Mouse (Mus musculus) liver, embryonic 12.5 days (tissue): ENCODE results near the gene Krt222. TPM values are rescaled to one million over a fixed set of nuclear protein-coding genes. Genes with fewer than 3 reads are reported as not detected.
"Not testable (repeated sequence)": the region's sequence is repeated elsewhere in the genome, so short reads cannot be mapped to it uniquely, and the experiment has no call there.

ENCODE experiments used
- ATAC-seq: fragments of 200-750 bp; cut with Nextera tagmentation; 2 replicates; pipeline ENCODE4 v1.8.0; 2017; ENCODE audit warnings: moderate number of reproducible peaks, mild to moderate bottlenecking, moderate library complexity
- H3K27ac ChIP-seq: fragments of 300-500 bp; sonication (generic); 2 replicates; pipeline ENCODE4 v1.5.1; 2016; ENCODE audit warnings: mild to moderate bottlenecking
- H3K27me3 ChIP-seq: fragments of 300-500 bp; sonication (generic); replicated peaks from 2 replicates; pipeline ENCODE4 v1.6.1; 2016; ENCODE audit warnings: mild to moderate bottlenecking, moderate library complexity
- H3K36me3 ChIP-seq: fragments of 300-500 bp; sonication (generic); 2 replicates; pipeline ENCODE4 v1.6.1; 2016; ENCODE audit warnings: mild to moderate bottlenecking, moderate library complexity
- H3K4me1 ChIP-seq: fragments of 300-500 bp; sonication (generic); 2 replicates; pipeline ENCODE4 v1.6.1; 2016
- H3K4me2 ChIP-seq: fragments of 300-500 bp; sonication (generic); 2 replicates; pipeline ENCODE4 v1.6.1; 2016; ENCODE audit warnings: mild to moderate bottlenecking, moderate library complexity
- H3K4me3 ChIP-seq: fragments of 300-500 bp; sonication (generic); 2 replicates; pipeline ENCODE4 v1.5.1; 2016; ENCODE audit warnings: mild to moderate bottlenecking, moderate library complexity
- H3K9ac ChIP-seq: fragments of 300-500 bp; sonication (generic); 2 replicates; pipeline ENCODE4 v1.6.1; 2016; ENCODE audit warnings: mild to moderate bottlenecking, moderate library complexity
- H3K9me3 ChIP-seq: fragments of 300-500 bp; sonication (generic); replicated peaks from 2 replicates; pipeline ENCODE4 v1.6.1; 2016; ENCODE audit warnings: mild to moderate bottlenecking, moderate library complexity
- WGBS: fragments of 180-500 bp; shearing (Covaris S2); methylation state at CpG from one replicate; pipeline ENCODE4 v1.1.7; 2016; ENCODE audit not compliant: insufficient replicate concordance; 5-methylcytosine and 5-hydroxymethylcytosine counted together
- polyA plus RNA-seq: library from polyadenylated mRNA; unstranded; fragments of >200 nt; fragmentation: Nextera tagmentation; extraction: Ambion mirVana; gene quantifications from 2 replicates; pipeline ENCODE4 v1.2.1, GENCODE M21; 2016

The Krt222 gene
- polyA plus RNA-seq, 1 experiment from 2014 or later: 0.04 TPM

DNA sequence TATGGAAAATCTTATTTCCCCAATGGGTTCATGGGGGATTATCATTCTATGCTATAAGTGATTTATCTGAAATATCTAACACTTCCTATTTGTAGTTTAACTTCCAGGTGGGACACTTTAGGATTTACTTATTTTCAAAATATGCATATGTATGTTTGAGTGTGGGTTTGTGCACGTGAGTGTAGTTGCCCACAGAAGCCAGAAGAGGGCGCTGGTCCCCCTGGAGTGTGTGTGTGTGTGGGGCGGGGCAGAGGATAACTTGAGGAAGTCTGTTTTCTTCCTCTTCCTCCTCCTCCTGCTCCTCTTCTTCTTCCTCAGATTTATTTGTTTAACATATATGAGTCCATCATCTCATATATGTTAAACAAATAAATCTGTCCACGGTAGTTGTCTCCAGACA lies 12.3 kb upstream of the Krt222 start:
- ATAC-seq: no peak
- H3K4me2 ChIP-seq: no peak overlapping the region
- no peak overlapping the region for H3K4me3 ChIP-seq
- H3K27ac ChIP-seq: no peak overlapping the region
- 51% methylated on average over 4 of the region's 4 CpGs for WGBS
- H3K9me3 ChIP-seq: no peaks in the 10 kb centered on the region
- H3K27me3 ChIP-seq: no peaks in the 10 kb centered on the region
- no peak overlapping the region for H3K9ac ChIP-seq
- no peaks in the 10 kb centered on the region for H3K36me3 ChIP-seq
- no peaks in the 10 kb centered on the region for H3K4me1 ChIP-seq

DNA sequence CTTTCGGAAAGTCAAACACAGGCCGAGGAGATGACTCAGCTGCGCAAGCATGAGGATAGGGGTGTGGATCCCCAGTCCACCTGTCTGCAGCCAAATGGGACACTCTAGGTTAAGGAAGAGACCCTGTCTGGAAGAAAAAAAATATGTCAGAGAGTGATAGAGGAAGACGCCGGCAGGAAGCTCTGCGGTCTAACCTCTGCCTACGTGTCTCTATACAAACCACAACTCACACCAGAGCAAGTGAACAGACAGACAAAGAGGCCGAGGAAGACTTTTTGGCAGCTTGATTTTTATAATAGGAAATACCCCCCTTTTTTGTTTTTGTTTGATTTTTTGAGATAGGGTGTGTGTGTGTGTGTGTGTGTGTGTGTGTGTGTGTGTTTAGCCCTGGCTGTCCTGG lies 11.4 kb upstream of the Krt222 start:
- no peak overlapping the region for H3K4me2 ChIP-seq
- no peaks in the 10 kb centered on the region for H3K4me1 ChIP-seq
- H3K9ac ChIP-seq: no peak overlapping the region
- no peaks in the 10 kb centered on the region for H3K9me3 ChIP-seq
- H3K27me3 ChIP-seq: no peaks in the 10 kb centered on the region
- H3K4me3 ChIP-seq: no peak overlapping the region
- 66% methylated on average over 8 of the region's 8 CpGs for WGBS
- no peak overlapping the region for H3K27ac ChIP-seq
- no peaks in the 10 kb centered on the region for H3K36me3 ChIP-seq
- no peak for ATAC-seq

DNA sequence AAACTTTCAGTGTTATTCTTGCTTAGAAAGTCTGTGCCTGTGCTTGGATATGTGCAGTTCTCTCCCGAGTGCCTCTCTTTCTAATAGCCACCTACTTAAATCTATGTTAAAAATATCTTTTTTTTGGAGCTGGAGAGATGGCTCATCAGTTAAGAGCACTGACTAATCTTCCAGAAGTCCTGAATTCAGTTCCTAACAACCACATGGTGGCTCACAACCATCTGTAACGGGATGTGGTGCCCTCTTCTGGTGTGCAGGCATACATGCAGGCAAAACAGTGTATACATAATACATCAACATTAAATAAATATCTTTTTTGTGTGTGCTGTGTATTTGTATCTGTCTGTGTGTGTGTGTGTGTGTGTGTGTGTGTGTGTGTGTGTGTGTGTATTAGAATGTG lies 10.0 kb upstream of the Krt222 start:
- no peak overlapping the region for H3K4me3 ChIP-seq
- H3K4me1 ChIP-seq: no peaks in the 10 kb centered on the region
- H3K4me2 ChIP-seq: no peak overlapping the region
- H3K9ac ChIP-seq: no peak overlapping the region
- H3K27ac ChIP-seq: no peak overlapping the region
- no peaks in the 10 kb centered on the region for H3K27me3 ChIP-seq
- no peaks in the 10 kb centered on the region for H3K36me3 ChIP-seq
- no peak for ATAC-seq
- WGBS: 43% methylated on average over 2 of the region's 2 CpGs
- H3K9me3 ChIP-seq: no peaks in the 10 kb centered on the region

DNA sequence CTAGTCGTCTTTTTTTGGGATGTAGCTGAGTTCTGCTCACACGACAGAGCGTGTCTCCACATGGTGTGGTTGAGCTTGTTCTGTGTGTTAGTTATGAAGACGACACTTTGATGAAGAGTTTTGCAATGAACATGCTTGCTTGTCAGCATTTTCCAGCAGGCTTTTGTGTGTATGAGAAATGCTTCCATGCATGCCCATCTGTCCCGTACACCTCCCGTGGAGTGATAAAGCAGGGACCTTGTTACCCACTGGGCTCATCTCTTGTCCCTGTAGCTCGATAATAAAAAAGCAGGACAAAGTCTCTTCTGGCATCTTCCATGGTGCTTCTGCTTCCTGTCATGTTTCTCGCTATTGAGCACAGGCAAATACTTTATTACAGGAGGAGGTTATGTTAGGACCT lies 8.8 kb upstream of the Krt222 start:
- no peak overlapping the region for H3K4me3 ChIP-seq
- WGBS: 71% methylated on average over 8 of the region's 8 CpGs
- no peak overlapping the region for H3K4me2 ChIP-seq
- H3K9ac ChIP-seq: no peak overlapping the region
- ATAC-seq: no peak
- no peaks in the 10 kb centered on the region for H3K9me3 ChIP-seq
- no peaks in the 10 kb centered on the region for H3K27me3 ChIP-seq
- H3K27ac ChIP-seq: no peak overlapping the region
- no peaks in the 10 kb centered on the region for H3K36me3 ChIP-seq
- H3K4me1 ChIP-seq: no peaks in the 10 kb centered on the region

DNA sequence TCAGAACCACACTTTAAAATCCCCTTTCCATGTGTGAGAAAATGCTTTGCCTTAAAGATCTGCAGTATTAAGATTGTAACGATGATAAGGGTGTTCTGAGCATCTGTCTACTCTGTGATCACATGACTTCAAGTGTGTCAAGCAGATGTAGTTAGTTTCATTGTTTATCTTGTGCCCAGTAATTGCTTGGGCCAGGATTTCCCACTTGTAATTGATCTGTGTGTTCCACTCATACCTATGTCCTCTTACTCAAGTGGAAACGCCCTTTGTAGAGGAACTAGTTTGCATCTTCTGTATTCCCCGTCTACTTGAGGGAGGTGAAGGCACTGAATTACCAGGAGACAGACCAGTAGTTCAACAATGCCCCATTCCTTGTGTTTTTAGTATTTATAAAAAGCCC lies 6.8 kb upstream of the Krt222 start:
- Histone ChIP-seq H3K27ac (no peak overlapping the region), H3K27me3 (no peaks in the 10 kb centered on the region), H3K4me1 (no peaks in the 10 kb centered on the region), H3K36me3 (no peaks in the 10 kb centered on the region), H3K9ac (no peak overlapping the region), H3K9me3 (no peaks in the 10 kb centered on the region), H3K4me3 (no peak overlapping the region), H3K4me2 (no peak overlapping the region)
- 45% methylated on average over 3 of the region's 3 CpGs for WGBS
- ATAC-seq: no peak

DNA sequence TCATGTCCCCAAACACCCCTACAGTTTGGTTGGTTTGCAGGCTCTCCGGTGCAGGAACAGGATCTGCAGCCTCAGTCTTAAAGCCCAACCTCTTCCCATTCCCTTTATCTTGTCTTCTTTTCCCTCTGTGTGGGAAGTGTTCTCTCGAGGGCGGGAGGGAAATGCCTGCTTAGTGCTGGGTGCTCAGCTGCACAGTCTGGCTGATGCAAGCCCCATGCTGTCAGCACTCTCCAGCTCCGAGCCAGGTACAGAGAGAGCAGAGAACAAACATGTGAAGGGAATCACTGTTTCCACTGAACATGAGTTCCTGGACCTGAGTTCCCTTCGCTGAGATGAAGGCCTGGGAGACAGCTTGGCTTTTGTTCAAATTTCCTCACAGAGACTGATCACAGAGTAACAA lies 6.4 kb upstream of the Krt222 start:
- no peak overlapping the region for H3K4me2 ChIP-seq
- no peak for ATAC-seq
- no peak overlapping the region for H3K4me3 ChIP-seq
- H3K4me1 ChIP-seq: no peaks in the 10 kb centered on the region
- 0 out of 2 replicates have a peak, but pooled peaks cover 3% of the 10 kb centered on the region for H3K27me3 ChIP-seq
- no peaks in the 10 kb centered on the region for H3K36me3 ChIP-seq
- no peak overlapping the region for H3K27ac ChIP-seq
- no peaks in the 10 kb centered on the region for H3K9me3 ChIP-seq
- 44% methylated on average over 5 of the region's 5 CpGs for WGBS
- H3K9ac ChIP-seq: no peak overlapping the region

DNA sequence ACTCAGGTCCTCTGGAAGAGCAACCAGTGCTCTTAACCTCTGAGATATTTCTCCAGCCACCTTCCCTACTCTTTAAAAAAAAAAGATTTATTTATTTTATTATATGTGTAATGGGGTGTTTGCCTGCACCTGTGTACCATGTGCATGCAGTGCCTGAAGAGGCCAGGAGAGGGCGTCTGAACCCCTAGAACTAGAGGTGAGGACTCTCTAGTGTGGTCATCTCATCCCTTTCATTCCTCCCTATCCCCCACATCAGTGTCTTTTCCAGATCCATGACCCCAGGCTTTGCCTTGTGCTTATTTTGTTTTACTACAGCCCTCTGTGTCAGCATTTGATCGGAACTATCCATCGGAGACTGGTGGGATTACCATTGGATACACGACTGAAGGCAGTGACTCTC lies 5.2 kb upstream of the Krt222 start:
- H3K4me1 ChIP-seq: no peaks in the 10 kb centered on the region
- H3K27ac ChIP-seq: no peak overlapping the region
- no peak for ATAC-seq
- no peaks in the 10 kb centered on the region for H3K9me3 ChIP-seq
- H3K4me2 ChIP-seq: no peak overlapping the region
- WGBS: 57% methylated on average over 4 of the region's 4 CpGs
- no peak overlapping the region for H3K9ac ChIP-seq
- H3K4me3 ChIP-seq: no peak overlapping the region
- H3K27me3 ChIP-seq: peaks cover 6% of the 10 kb centered on the region
- H3K36me3 ChIP-seq: no peaks in the 10 kb centered on the region

DNA sequence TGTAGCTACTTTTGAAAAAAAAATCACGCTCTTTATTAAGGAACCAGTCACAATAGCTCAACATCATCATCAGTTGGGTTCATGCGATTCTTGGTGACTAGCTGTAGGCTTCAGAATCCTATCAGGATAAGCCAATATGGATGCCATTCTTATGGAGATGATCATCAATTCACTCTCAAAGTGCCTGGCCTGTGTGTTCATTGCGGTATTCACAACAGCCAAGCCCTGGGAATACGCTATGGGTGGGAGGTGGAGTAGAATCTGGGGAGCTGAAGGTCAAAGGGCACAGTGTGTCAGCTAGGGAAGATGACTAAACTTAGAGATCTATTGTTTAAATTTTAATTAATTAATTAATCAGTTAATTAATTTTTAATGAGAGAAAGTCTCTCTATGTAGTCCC lies 4.0 kb upstream of the Krt222 start:
- Histone ChIP-seq H3K27me3 (peaks cover 11% of the 10 kb centered on the region), H3K9me3 (no peaks in the 10 kb centered on the region), H3K9ac (no peak overlapping the region), H3K4me1 (no peaks in the 10 kb centered on the region), H3K4me2 (no peak overlapping the region), H3K27ac (no peak overlapping the region), H3K36me3 (no peaks in the 10 kb centered on the region), H3K4me3 (no peak overlapping the region)
- ATAC-seq: no peak
- 77% methylated on average over 4 of the region's 4 CpGs for WGBS

DNA sequence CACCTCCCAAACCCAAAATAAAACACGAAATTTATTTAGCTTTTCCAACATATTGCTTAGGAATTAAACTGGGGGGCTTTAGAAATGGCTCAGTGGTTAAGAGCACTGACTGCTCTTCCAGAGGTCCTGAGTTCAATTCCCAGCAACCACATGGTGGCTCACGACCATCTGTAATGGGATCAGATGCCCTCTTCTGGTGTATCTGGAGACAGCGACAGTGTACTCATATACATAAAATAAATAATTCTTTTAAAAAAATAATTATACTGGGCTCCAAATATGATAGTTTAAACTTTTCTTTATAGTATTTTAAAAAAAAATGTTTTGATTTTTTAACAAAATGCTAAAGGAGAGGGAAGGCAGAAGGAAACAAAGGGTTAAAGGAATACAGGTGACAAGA lies 634 bp upstream of the Krt222 start:
- not testable (repeated sequence) for H3K4me2 ChIP-seq, H3K4me3 ChIP-seq, H3K27ac ChIP-seq, ATAC-seq, H3K36me3 ChIP-seq, H3K9ac ChIP-seq, H3K4me1 ChIP-seq, H3K9me3 ChIP-seq
- peaks cover 11% of the 10 kb centered on the region for H3K27me3 ChIP-seq
- 49% methylated on average over 3 of the region's 3 CpGs for WGBS

DNA sequence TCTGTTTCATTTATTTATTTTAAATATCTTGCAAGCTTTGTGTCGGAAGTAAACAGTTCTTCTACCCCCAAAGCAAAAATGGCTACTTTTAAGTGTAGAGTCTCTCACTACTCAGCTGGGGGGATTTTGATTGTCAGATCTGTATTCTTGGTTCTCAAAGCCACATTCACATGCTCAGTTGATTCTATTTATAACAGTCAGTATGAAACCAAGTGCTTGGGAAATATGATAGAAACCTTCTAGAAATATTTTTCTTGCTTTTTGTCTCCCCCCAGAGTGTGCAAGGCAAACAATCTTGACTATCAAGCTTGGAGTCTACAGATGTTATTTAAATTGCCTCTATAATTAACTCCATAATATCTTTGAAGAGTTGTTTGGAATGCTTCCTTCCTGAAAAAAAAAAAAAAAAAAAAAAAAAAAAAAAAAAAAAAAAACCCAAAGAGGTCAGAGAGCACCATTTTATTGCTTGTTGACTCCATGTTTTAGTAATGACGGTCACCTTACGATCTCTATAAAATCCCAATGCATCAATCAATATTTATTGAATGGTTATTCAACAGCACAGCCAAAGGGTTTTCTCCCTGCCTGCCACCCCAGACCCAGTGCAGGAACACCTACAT lies 575 bp downstream of the Krt222 start:
- 66% methylated on average over 3 of the region's 3 CpGs for WGBS
- H3K9me3 ChIP-seq: no peaks in the 10 kb centered on the region
- H3K27ac ChIP-seq: no peak overlapping the region
- ATAC-seq: no peak
- H3K9ac ChIP-seq: no peak overlapping the region
- H3K36me3 ChIP-seq: no peaks in the 10 kb centered on the region
- H3K4me3 ChIP-seq: peak overlapping the region; percentile 24
- H3K27me3 ChIP-seq: peaks cover 11% of the 10 kb centered on the region
- H3K4me1 ChIP-seq: peaks cover 4% of the 10 kb centered on the region
- H3K4me2 ChIP-seq: peak overlapping the region; percentile 54

DNA sequence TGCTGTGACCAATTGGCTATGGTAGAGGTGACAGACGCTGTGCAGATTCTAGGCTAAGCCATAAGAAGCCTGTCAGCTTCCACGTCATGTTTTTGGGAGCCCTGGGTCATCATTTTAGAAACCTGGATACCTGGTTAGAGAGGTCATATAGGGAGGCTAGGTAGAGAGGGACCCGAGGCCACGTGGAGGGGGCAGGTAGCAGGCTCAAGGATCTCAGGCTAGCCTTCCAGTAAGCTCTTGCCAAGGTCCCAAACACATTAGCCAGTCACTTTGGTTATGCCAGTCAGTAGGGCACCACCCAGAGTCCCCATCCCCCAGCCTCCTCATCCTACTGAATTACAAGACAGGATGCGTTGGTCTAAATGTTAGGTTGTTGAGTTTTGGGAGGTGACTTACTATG lies 1.8 kb downstream of the Krt222 start:
- Histone ChIP-seq H3K9me3 (no peaks in the 10 kb centered on the region), H3K27ac (no peak overlapping the region), H3K4me1 (peaks cover 5% of the 10 kb centered on the region), H3K36me3 (no peaks in the 10 kb centered on the region), H3K4me3 (no peak overlapping the region), H3K9ac (no peak overlapping the region), H3K4me2 (no peak overlapping the region), H3K27me3 (peaks cover 11% of the 10 kb centered on the region)
- WGBS: 53% methylated on average over 5 of the region's 5 CpGs
- ATAC-seq: no peak

DNA sequence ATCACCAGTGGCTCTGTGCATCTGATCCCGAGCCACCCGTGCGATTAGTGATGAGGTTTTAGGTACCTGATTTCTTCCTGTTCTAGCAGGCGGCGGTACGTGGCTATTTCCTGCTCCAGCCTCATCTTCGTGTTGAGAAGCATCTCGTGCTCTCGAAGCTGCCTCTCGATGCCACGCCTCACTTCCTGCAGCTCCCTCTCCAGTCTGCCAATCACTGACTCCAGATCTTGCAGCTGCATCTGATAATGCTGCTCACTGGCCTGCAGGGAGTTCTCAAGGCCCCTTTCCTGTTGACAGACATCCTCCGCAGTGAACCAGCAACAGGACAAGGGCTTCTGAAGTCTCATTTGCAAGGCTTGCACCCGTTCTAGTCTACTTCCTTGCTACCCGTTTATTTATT lies 5.4 kb downstream of the Krt222 start:
- no peaks in the 10 kb centered on the region for H3K36me3 ChIP-seq
- H3K27ac ChIP-seq: no peak overlapping the region
- no peak for ATAC-seq
- H3K27me3 ChIP-seq: no peaks in the 10 kb centered on the region
- no peaks in the 10 kb centered on the region for H3K9me3 ChIP-seq
- H3K4me2 ChIP-seq: no peak overlapping the region
- no peak overlapping the region for H3K9ac ChIP-seq
- 24% methylated on average over 14 of the region's 14 CpGs for WGBS
- H3K4me3 ChIP-seq: no peak overlapping the region
- peaks cover 5% of the 10 kb centered on the region for H3K4me1 ChIP-seq
